Mouse (Mus musculus) myocyte (in vitro differentiated cells): ENCODE measurements around the gene Tpk1. TPM values are rescaled to one million over a fixed set of nuclear protein-coding genes. Genes with fewer than 3 reads are reported as not detected.

ENCODE experiments used
- H3K27me3 ChIP-seq: one replicate; pipeline ENCODE4 v1.6.1; 2011; ENCODE audit not compliant: control insufficient read depth, insufficient read depth, insufficient read length
- H3K36me3 ChIP-seq: one replicate; pipeline ENCODE4 v1.6.1; 2011; ENCODE audit not compliant: control insufficient read depth, insufficient read depth
- H3K4me2 ChIP-seq: one replicate; pipeline ENCODE4 v1.6.1; 2011; ENCODE audit warnings: low read depth, control low read depth
- H3K4me3 ChIP-seq: one replicate; pipeline ENCODE4 v1.5.1; 2011; ENCODE audit warnings: mild to moderate bottlenecking, control low read depth, moderate library complexity
- H3K79me2 ChIP-seq: one replicate; pipeline ENCODE4 v1.6.1; 2011; ENCODE audit not compliant: control insufficient read depth, insufficient read depth
- H3ac ChIP-seq: one replicate; pipeline ENCODE4 v1.6.1; 2011; ENCODE audit not compliant: control insufficient read depth, insufficient read length
- CEBPB ChIP-seq: IDR thresholded peaks from 2 replicates; pipeline ENCODE4 v1.6.1; 2011; ENCODE audit warnings: mild to moderate bottlenecking, moderate library complexity; ENCODE audit not compliant: poor library complexity, insufficient read depth, severe bottlenecking
- E2F4 ChIP-seq: IDR thresholded peaks from one replicate; pipeline ENCODE4 v1.6.1; 2011; ENCODE audit warnings: mild to moderate bottlenecking, control low read depth, moderate library complexity; ENCODE audit not compliant: insufficient read depth
- MAX ChIP-seq: IDR thresholded peaks from one replicate; pipeline ENCODE4 v1.6.1; 2011; ENCODE audit warnings: low read depth, mild to moderate bottlenecking, control low read depth
- MYOD1 ChIP-seq, 3 experiments: IDR thresholded peaks; one replicate each; pipeline ENCODE4 v1.6.1; 2011; ENCODE audit warnings: control low read depth in 2 of 3, low read depth in 2 of 3, mild to moderate bottlenecking in 2 of 3, moderate library complexity in 1 of 3; ENCODE audit not compliant: insufficient read length in 2 of 3, control insufficient read depth in 1 of 3
- MYOG ChIP-seq, 3 experiments: IDR thresholded peaks; one replicate each; pipeline ENCODE4 v1.6.1; 2011; ENCODE audit warnings: control low read depth in 2 of 3, low read depth in 2 of 3, mild to moderate bottlenecking in 2 of 3; ENCODE audit not compliant: insufficient read length in 2 of 3, control insufficient read depth in 1 of 3, insufficient read depth in 1 of 3
- POLR2A ChIP-seq: IDR thresholded peaks from one replicate; pipeline ENCODE4 v1.6.1; 2011; ENCODE audit warnings: low read depth, mild to moderate bottlenecking, control low read depth, moderate library complexity; ENCODE audit not compliant: insufficient read length
- POLR2AphosphoS2 ChIP-seq: IDR thresholded peaks from one replicate; pipeline ENCODE4 v1.6.1; 2011; ENCODE audit warnings: low read depth, control low read depth; ENCODE audit not compliant: insufficient read length
- REST ChIP-seq: IDR thresholded peaks from one replicate; pipeline ENCODE4 v1.6.1; 2011; ENCODE audit warnings: mild to moderate bottlenecking, control low read depth, moderate library complexity; ENCODE audit not compliant: insufficient read depth, insufficient read length
- SRF ChIP-seq: IDR thresholded peaks from one replicate; pipeline ENCODE4 v1.6.1; 2011; ENCODE audit warnings: low read depth; ENCODE audit not compliant: control insufficient read depth, insufficient read length
- TCF12 ChIP-seq: IDR thresholded peaks from one replicate; pipeline ENCODE4 v1.6.1; 2011; ENCODE audit warnings: mild to moderate bottlenecking, control low read depth; ENCODE audit not compliant: poor library complexity, insufficient read depth, severe bottlenecking
- TCF3 ChIP-seq: IDR thresholded peaks from one replicate; pipeline ENCODE4 v1.6.1; 2011; ENCODE audit warnings: low read depth, control low read depth; ENCODE audit not compliant: insufficient read length
- USF1 ChIP-seq: IDR thresholded peaks from one replicate; pipeline ENCODE4 v1.6.1; 2011; ENCODE audit warnings: low read depth, mild to moderate bottlenecking, control low read depth, moderate library complexity
- polyA plus RNA-seq: library from polyadenylated mRNA; unstranded; fragments of >200 nt; fragmentation: generic; extraction: Trizol; gene quantifications from one replicate; pipeline ENCODE4 v1.2.1, GENCODE M21; 2012; ENCODE audit warnings: missing spikeins

Tpk1 gene
- polyA plus RNA-seq, 1 experiment = 1.6 TPM

DNA sequence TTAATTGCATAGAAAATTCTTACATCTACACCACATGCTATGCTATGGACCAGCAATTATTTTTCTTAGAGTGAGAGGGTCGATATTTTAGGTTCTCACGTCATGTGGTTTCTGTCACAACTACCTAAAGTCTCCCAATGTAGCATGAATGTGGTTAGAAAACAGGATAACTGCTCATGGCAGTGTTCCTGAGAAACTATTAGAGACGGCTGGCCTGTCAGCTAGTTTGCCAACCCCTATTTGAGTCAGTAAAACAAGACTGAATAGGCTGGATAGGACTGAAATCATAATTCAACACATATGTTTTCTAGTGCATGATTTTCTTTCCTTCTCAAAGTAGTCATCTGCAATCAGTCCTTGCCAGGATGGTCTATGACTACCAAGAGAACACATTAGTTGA is 137.1 kb downstream of the Tpk1 start:
- no peaks in the 10 kb centered on the region for H3K36me3 ChIP-seq
- H3K79me2 ChIP-seq = no peaks in the 10 kb centered on the region
- no peak overlapping the region for H3ac ChIP-seq
- H3K27me3 ChIP-seq = no peaks in the 10 kb centered on the region
- H3K4me3 ChIP-seq = no peak overlapping the region
- TF ChIP-seq MAX = no peak
- TF ChIP-seq USF1 = no peak
- TF ChIP-seq TCF3 = no peak
- no peak for TF ChIP-seq MYOG (IDR thresholded peaks at IDR 0.05; ENCODE audit: control insufficient read depth in 1 of 3, insufficient read depth in 1 of 3, insufficient read length in 2 of 3, low read depth in 2 of 3)
- no peak for TF ChIP-seq E2F4
- TF ChIP-seq POLR2A = no peak
- no peak for TF ChIP-seq TCF12
- TF ChIP-seq POLR2AphosphoS2 = no peak
- TF ChIP-seq SRF = no peak
- no peak for TF ChIP-seq CEBPB
- TF ChIP-seq MYOD1 (IDR thresholded peaks at IDR 0.05; ENCODE audit: control insufficient read depth in 1 of 3, insufficient read length in 2 of 3, low read depth in 2 of 3) = no peak
- TF ChIP-seq REST = no peak
- no peak overlapping the region for H3K4me2 ChIP-seq

GRCm38 (mm10) chr6:43525028-43525427 is 141.1 kb downstream of the Tpk1 start:
- TF ChIP-seq POLR2AphosphoS2 (no peak), TCF12 (no peak)
- H3K36me3 ChIP-seq = no peaks in the 10 kb centered on the region

DNA sequence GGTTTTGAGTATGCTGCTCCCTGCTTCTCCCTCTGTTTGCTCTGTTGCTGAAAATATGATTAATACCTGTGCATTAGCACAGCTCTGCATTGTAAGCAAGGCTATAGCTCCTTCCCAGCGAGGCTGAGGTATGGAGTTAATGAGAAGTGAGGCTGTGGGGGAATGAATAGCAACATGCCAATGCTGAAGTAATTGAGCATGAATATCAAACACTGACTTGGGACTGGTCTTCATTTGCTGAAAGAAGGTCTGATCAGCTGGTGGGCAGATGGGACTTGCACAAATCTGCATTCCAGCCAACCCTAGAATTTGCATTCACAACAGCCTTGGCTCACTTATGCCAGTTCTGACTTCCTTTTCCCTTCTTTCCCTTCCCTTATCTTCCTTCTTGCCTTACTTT is 144.0 kb downstream of the Tpk1 start:
- H3K4me3 ChIP-seq = no peak overlapping the region
- H3ac ChIP-seq = no peak overlapping the region
- no peaks in the 10 kb centered on the region for H3K27me3 ChIP-seq
- H3K4me2 ChIP-seq = no peak overlapping the region
- H3K79me2 ChIP-seq = no peaks in the 10 kb centered on the region
- no peak for TF ChIP-seq MAX
- no peak for TF ChIP-seq USF1
- H3K36me3 ChIP-seq = no peaks in the 10 kb centered on the region

More at GRCm38 (mm10) chr6:43525028-43525427, 141.1 kb downstream of the Tpk1 start:
- Histone ChIP-seq H3K27me3 (no peaks in the 10 kb centered on the region), H3K4me3 (no peak overlapping the region), H3K4me2 (no peak overlapping the region), H3ac (no peak overlapping the region), H3K79me2 (no peaks in the 10 kb centered on the region)

- H3K79me2 ChIP-seq = no peaks in the 10 kb centered on the region
- no peak overlapping the region for H3K4me3 ChIP-seq
- no peak overlapping the region for H3ac ChIP-seq
- H3K36me3 ChIP-seq = no peaks in the 10 kb centered on the region
- no peak overlapping the region for H3K4me2 ChIP-seq
- H3K27me3 ChIP-seq = no peaks in the 10 kb centered on the region
- TF ChIP-seq POLR2AphosphoS2 = no peak
- TF ChIP-seq TCF12 = no peak
- TF ChIP-seq USF1 = no peak
Measured at GRCm38 (mm10) chr6:43520218-43520617, 145.9 kb downstream of the Tpk1 start.

DNA sequence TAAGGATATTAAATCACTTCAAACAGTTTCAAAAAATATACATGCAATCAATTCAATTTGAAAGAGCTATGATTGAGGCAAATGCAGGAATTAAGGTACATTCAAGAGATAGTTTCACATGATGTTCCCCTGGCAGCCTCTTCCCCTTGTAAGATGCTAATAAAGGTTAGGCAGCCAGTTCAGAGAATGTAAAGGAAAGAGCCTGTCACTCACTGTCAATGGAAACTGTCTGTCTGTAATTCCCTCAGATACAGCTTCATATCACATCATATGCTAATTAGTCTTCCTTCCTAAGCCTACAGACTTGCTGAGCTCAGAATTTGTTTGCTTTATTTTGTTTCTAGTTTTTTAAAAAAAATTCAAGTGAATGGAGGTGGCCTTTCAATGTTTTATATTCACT is 147.7 kb downstream of the Tpk1 start:
- no peak overlapping the region for H3ac ChIP-seq
- H3K36me3 ChIP-seq = no peaks in the 10 kb centered on the region
- no peaks in the 10 kb centered on the region for H3K27me3 ChIP-seq
- no peak overlapping the region for H3K4me2 ChIP-seq
- no peaks in the 10 kb centered on the region for H3K79me2 ChIP-seq
- no peak overlapping the region for H3K4me3 ChIP-seq
- TF ChIP-seq USF1 (no peak), POLR2A (no peak), SRF (no peak), CEBPB (no peak), MYOD1 (IDR thresholded peaks at IDR 0.05; ENCODE audit: control insufficient read depth in 1 of 3, insufficient read length in 2 of 3, low read depth in 2 of 3) (no peak), MYOG (IDR thresholded peaks at IDR 0.05; ENCODE audit: control insufficient read depth in 1 of 3, insufficient read depth in 1 of 3, insufficient read length in 2 of 3, low read depth in 2 of 3) (no peak), REST (no peak)

DNA sequence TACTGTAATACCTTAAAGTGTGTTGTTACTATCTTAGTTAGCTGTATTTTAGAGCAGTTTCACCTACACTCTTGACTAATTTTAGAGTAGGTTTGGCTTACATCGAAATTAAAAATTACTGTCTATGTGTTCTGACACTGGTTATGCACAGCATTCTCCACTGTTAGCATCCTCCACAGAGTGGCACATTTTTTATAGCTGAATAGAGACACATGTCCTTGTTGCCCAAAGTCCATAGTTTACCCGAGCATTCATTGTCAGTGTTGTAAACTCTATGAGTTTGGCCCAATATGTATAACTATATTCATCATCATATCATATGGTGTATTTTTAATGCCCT is 148.8 kb downstream of the Tpk1 start:
- Histone ChIP-seq H3K79me2 (no peaks in the 10 kb centered on the region), H3K4me3 (no peak overlapping the region), H3K36me3 (no peaks in the 10 kb centered on the region), H3ac (no peak overlapping the region), H3K27me3 (no peaks in the 10 kb centered on the region), H3K4me2 (no peak overlapping the region)
- no peak for TF ChIP-seq SRF
- TF ChIP-seq CEBPB = no peak
- TF ChIP-seq E2F4 = no peak
- no peak for TF ChIP-seq REST
- TF ChIP-seq MYOD1 (IDR thresholded peaks at IDR 0.05; ENCODE audit: control insufficient read depth in 1 of 3, insufficient read length in 2 of 3, low read depth in 2 of 3) = no peak
- TF ChIP-seq POLR2A = no peak
- TF ChIP-seq TCF3 = no peak
- TF ChIP-seq TCF12 = no peak
- no peak for TF ChIP-seq POLR2AphosphoS2
- no peak for TF ChIP-seq MYOG (IDR thresholded peaks at IDR 0.05; ENCODE audit: control insufficient read depth in 1 of 3, insufficient read depth in 1 of 3, insufficient read length in 2 of 3, low read depth in 2 of 3)
- TF ChIP-seq USF1 = no peak
- no peak for TF ChIP-seq MAX
